ENCODE assay signal across 9 mouse cellular contexts in genomic region chr6:54428850-54429446, GRCm38 (mm10). TPM values are rescaled to one million over a fixed set of nuclear protein-coding genes. Genes with fewer than 3 reads are reported as not detected.
DNase-seq lines count a peak whose midpoint lies in the region; ATAC-seq lines count a peak whose summit lies in the region.
"Had no signal": no experiment of that assay in that cellular context is flagged by ENCODE, and none has a peak within 500 bp of the region (broad histone marks: within the 10 kb centered on the region; RNA-seq: fewer than 3 reads in every experiment).

No protein-coding gene starts in this region.

- WGBS in heart, embryonic 15.5 days, result 6% methylated on average over 14 of the region's 14 CpGs
- 12% methylated on average over 14 of the region's 14 CpGs for WGBS in hindbrain, embryonic 13.5 days
- 9% methylated on average over 14 of the region's 14 CpGs for WGBS in midbrain, embryonic 13.5 days

- no peak for DNase-seq in heart, adult 18-20 months
- DNase-seq in embryo, embryonic 11 days, result peak; percentile 37
- DNase-seq in cerebellum, postnatal 4 days (ENCODE audit: low spot score in 2 of 2), result no peak
- DNase-seq in frontal cortex, postnatal 25 days (ENCODE audit: low spot score in 2 of 2), result no peak
- DNase-seq in left cerebral cortex, adult 9 months (ENCODE audit: low spot score in 2 of 2), result no peak

- H3K9me3 ChIP-seq in heart, embryonic 15.5 days (replicated peaks), result no peaks in the 10 kb centered on the region
- no peaks in the 10 kb centered on the region for H3K9me3 ChIP-seq in hindbrain, embryonic 13.5 days
- no peaks in the 10 kb centered on the region for H3K9me3 ChIP-seq in midbrain, embryonic 13.5 days

- no peak for ATAC-seq in heart, embryonic 15.5 days (replicated peaks; ENCODE audit: insufficient number of reproducible peaks, insufficient read depth, low FRiP score, low read depth)
- ATAC-seq in hindbrain, embryonic 13.5 days (ENCODE audit: low FRiP score), result peak; percentile 57
- ATAC-seq in midbrain, embryonic 13.5 days, result peak; percentile 48; the same call in 1 of the 2 replicates

- peak overlapping the region; percentile 66 for H3K9ac ChIP-seq in heart, embryonic 15.5 days
- peak overlapping the region; percentile 83 for H3K9ac ChIP-seq in hindbrain, embryonic 13.5 days
- peak overlapping the region; percentile 79 for H3K9ac ChIP-seq in midbrain, embryonic 13.5 days (replicated peaks)

- no peaks in the 10 kb centered on the region for H3K36me3 ChIP-seq in heart, embryonic 15.5 days
- H3K36me3 ChIP-seq in hindbrain, embryonic 13.5 days, result no peaks in the 10 kb centered on the region
- H3K36me3 ChIP-seq in midbrain, embryonic 13.5 days, result no peaks in the 10 kb centered on the region

- peak overlapping the region; percentile 69 for H3K4me3 ChIP-seq in heart, embryonic 15.5 days
- H3K4me3 ChIP-seq in hindbrain, embryonic 13.5 days, result peak overlapping the region; percentile 66
- peak overlapping the region; percentile 66 for H3K4me3 ChIP-seq in midbrain, embryonic 13.5 days (replicated peaks)

- peaks cover 27% of the 10 kb centered on the region for H3K4me1 ChIP-seq in heart, embryonic 15.5 days (replicated peaks)
- peaks cover 45% of the 10 kb centered on the region for H3K4me1 ChIP-seq in hindbrain, embryonic 13.5 days (replicated peaks)
- peaks cover 23% of the 10 kb centered on the region for H3K4me1 ChIP-seq in midbrain, embryonic 13.5 days (replicated peaks)

- H3K4me2 ChIP-seq in heart, embryonic 15.5 days, result peak overlapping the region; percentile 97
- peak overlapping the region; percentile 92 for H3K4me2 ChIP-seq in hindbrain, embryonic 13.5 days
- H3K4me2 ChIP-seq in midbrain, embryonic 13.5 days (replicated peaks), result peak overlapping the region; percentile 91

- peaks cover 15% of the 10 kb centered on the region; the same call in 1 of the 2 replicates for H3K27me3 ChIP-seq in heart, embryonic 15.5 days
- H3K27me3 ChIP-seq in hindbrain, embryonic 13.5 days, result peaks cover 36% of the 10 kb centered on the region
- H3K27me3 ChIP-seq in midbrain, embryonic 13.5 days, result peaks cover 34% of the 10 kb centered on the region

- peak overlapping the region; percentile 63; the same call in 1 of the 2 replicates for H3K27ac ChIP-seq in heart, embryonic 15.5 days
- peak overlapping the region; percentile 71 for H3K27ac ChIP-seq in hindbrain, embryonic 13.5 days
- peak overlapping the region; percentile 53; the same call in 1 of the 2 replicates for H3K27ac ChIP-seq in midbrain, embryonic 13.5 days

RNA-seq across cellular contexts. Expression of gene Wipf3, which starts 0.5 kb away (rescaled TPM):
- 3.3 and 3.4 TPM in 2 replicates for polyA plus RNA-seq in heart, embryonic 15.5 days (2015; fragmentation: Nextera tagmentation; extraction: Ambion mirVana)
- total RNA-seq in heart, adult 18-20 months (2021), result 10 to 100 TPM; 28.6 to 32.7 TPM
- 3.2 and 3.5 TPM in 2 replicates for polyA plus RNA-seq in hindbrain, embryonic 13.5 days (2015; fragmentation: Nextera tagmentation; extraction: Ambion mirVana)
- polyA plus RNA-seq in midbrain, embryonic 13.5 days (2015; fragmentation: Nextera tagmentation; extraction: Ambion mirVana), result 2.8 and 3.0 TPM in 2 replicates
- total RNA-seq: hematopoietic stem cell, adult 5-6 weeks had no signal
